Mouse (Mus musculus) neural tube, embryonic 11.5 days (tissue): ENCODE measurements around the gene Zdhhc24. TPM values are rescaled to one million over a fixed set of nuclear protein-coding genes. Genes with fewer than 3 reads are reported as not detected.
"Not testable (repeated sequence)": the region's sequence is repeated elsewhere in the genome, so short reads cannot be mapped to it uniquely, and the experiment has no call there.

Experiments
- ATAC-seq: fragments of 200-750 bp; cut with Nextera tagmentation; 2 replicates; pipeline ENCODE4 v1.8.0; 2017; ENCODE audit warnings: moderate number of reproducible peaks, mild to moderate bottlenecking, moderate TSS enrichment, moderate library complexity; ENCODE audit not compliant: insufficient read depth, low FRiP score, low TSS enrichment
- DNase-seq: peaks from one replicate; pipeline ENCODE4 v3.0.0-alpha.2; 2015; ENCODE audit warnings: low spot score
- H3K27ac ChIP-seq: fragments of 300-500 bp; sonication (generic); 2 replicates; pipeline ENCODE4 v1.5.1; 2014; ENCODE audit warnings: low read depth, mild to moderate bottlenecking, low read length
- H3K27me3 ChIP-seq: fragments of 300-500 bp; sonication (generic); 2 replicates; pipeline ENCODE4 v1.6.1; 2014; ENCODE audit warnings: mild to moderate bottlenecking, low read length, mixed read lengths; ENCODE audit not compliant: control insufficient read depth, insufficient read depth
- H3K36me3 ChIP-seq: fragments of 300-500 bp; sonication (generic); 2 replicates; pipeline ENCODE4 v1.6.1; 2014; ENCODE audit warnings: mild to moderate bottlenecking, low read length, moderate library complexity, mixed read lengths; ENCODE audit not compliant: control insufficient read depth, insufficient read depth
- H3K4me1 ChIP-seq: fragments of 300-500 bp; sonication (generic); 2 replicates; pipeline ENCODE4 v1.6.1; 2014; ENCODE audit warnings: low read length, mixed read lengths; ENCODE audit not compliant: control insufficient read depth, insufficient read depth
- H3K4me2 ChIP-seq: fragments of 300-500 bp; sonication (generic); 2 replicates; pipeline ENCODE4 v1.6.1; 2014; ENCODE audit warnings: low read depth, mild to moderate bottlenecking, moderate library complexity
- H3K4me3 ChIP-seq: fragments of 300-500 bp; sonication (generic); 2 replicates; pipeline ENCODE4 v1.5.1; 2014; ENCODE audit warnings: low read depth, low read length
- H3K9ac ChIP-seq: fragments of 300-500 bp; sonication (generic); 2 replicates; pipeline ENCODE4 v1.6.1; 2014; ENCODE audit warnings: mild to moderate bottlenecking, low read length
- H3K9me3 ChIP-seq: fragments of 300-500 bp; sonication (generic); 2 replicates; pipeline ENCODE4 v1.6.1; 2016; ENCODE audit warnings: low read length; ENCODE audit not compliant: control insufficient read depth
- WGBS: fragments of 180-500 bp; shearing (Covaris S2); extraction: QIAGEN DNeasy Blood & Tissue Kit; methylation state at CpG from one replicate; pipeline ENCODE4 v1.1.7; 2014; 5-methylcytosine and 5-hydroxymethylcytosine counted together
- polyA plus RNA-seq: library from polyadenylated mRNA; unstranded; fragments of >200 nt; fragmentation: Nextera tagmentation; extraction: Ambion mirVana; gene quantifications from 2 replicates; pipeline ENCODE4 v1.2.1, GENCODE M21; 2014

The Zdhhc24 gene
- polyA plus RNA-seq, 1 experiment from 2014 or later = 14.1 TPM

GRCm38 (mm10) chr19:4863048-4863447 is 15.4 kb upstream of the Zdhhc24 start:
- Histone ChIP-seq H3K4me1 (no peaks in the 10 kb centered on the region), H3K4me3 (no peak overlapping the region), H3K27ac (no peak overlapping the region), H3K9me3 (no peaks in the 10 kb centered on the region), H3K27me3 (no peaks in the 10 kb centered on the region), H3K9ac (no peak overlapping the region), H3K4me2 (no peak overlapping the region), H3K36me3 (no peaks in the 10 kb centered on the region)
- no peak for ATAC-seq
- DNase-seq = no peak
- WGBS = 68% methylated on average over 6 of the region's 6 CpGs

GRCm38 (mm10) chr19:4865147-4865546 is 13.3 kb upstream of the Zdhhc24 start:
- Histone ChIP-seq H3K4me3 (no peak overlapping the region), H3K4me2 (no peak overlapping the region)

GRCm38 (mm10) chr19:4874613-4875012 is 3.9 kb upstream of the Zdhhc24 start:
- H3K4me1 ChIP-seq, H3K9ac ChIP-seq, H3K27ac ChIP-seq, H3K4me2 ChIP-seq, DNase-seq, H3K4me3 ChIP-seq, H3K27me3 ChIP-seq, H3K9me3 ChIP-seq, ATAC-seq, H3K36me3 ChIP-seq: not testable (repeated sequence)
- 100% methylated on average over 1 of the region's 1 CpGs for WGBS

More at GRCm38 (mm10) chr19:4865147-4865546, 13.3 kb upstream of the Zdhhc24 start:
- Histone ChIP-seq H3K9me3 (no peaks in the 10 kb centered on the region), H3K36me3 (no peaks in the 10 kb centered on the region), H3K27ac (no peak overlapping the region), H3K9ac (no peak overlapping the region), H3K4me1 (no peaks in the 10 kb centered on the region), H3K27me3 (no peaks in the 10 kb centered on the region)
- ATAC-seq = no peak
- DNase-seq = no peak
- 9% methylated on average over 17 of the region's 17 CpGs for whole genome bisulfite sequencing

DNA sequence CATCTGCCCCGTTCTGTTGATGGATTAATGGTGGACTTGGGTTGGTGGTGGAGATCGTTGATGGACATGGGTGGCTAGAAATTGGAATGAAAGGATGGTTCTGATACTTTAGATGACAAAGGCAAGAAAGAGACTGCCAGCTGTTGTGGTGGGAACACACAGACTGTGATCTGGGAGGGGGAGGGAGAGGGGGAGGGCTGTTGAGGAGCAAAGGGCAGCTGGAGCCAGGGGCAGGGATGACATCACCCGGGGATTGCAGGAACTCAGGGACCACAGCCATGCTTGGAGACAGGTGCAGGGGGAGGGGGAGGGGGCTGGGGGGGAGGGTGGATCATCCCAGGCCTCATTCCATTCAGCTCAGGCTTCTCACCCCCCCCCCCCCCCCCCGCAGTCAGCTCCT is 2.2 kb upstream of the Zdhhc24 start:
- peaks cover 6% of the 10 kb centered on the region; the same call in 1 of the 2 replicates for H3K4me1 ChIP-seq
- WGBS = 84% methylated on average over 2 of the region's 4 CpGs
- H3K27ac ChIP-seq = no peak overlapping the region
- no peak overlapping the region for H3K9ac ChIP-seq
- no peaks in the 10 kb centered on the region for H3K9me3 ChIP-seq
- no peak for DNase-seq
- ATAC-seq = no peak
- no peak overlapping the region for H3K4me2 ChIP-seq
- no peaks in the 10 kb centered on the region for H3K36me3 ChIP-seq
- no peaks in the 10 kb centered on the region for H3K27me3 ChIP-seq
- H3K4me3 ChIP-seq = no peak overlapping the region

- Histone ChIP-seq H3K4me2 (no peak overlapping the region), H3K27me3 (no peaks in the 10 kb centered on the region), H3K4me3 (no peak overlapping the region), H3K9ac (no peak overlapping the region), H3K27ac (no peak overlapping the region), H3K36me3 (no peaks in the 10 kb centered on the region), H3K9me3 (no peaks in the 10 kb centered on the region), H3K4me1 (peaks cover 6% of the 10 kb centered on the region; the same call in 1 of the 2 replicates)
- DNase-seq (no peak), ATAC-seq (no peak)
- WGBS = 65% methylated on average over 3 of the region's 3 CpGs
Observed at GRCm38 (mm10) chr19:4876755-4877154, 1.7 kb upstream of the Zdhhc24 start.

- Histone ChIP-seq H3K9ac (peak within 1 kb of the TSS; percentile 74), H3K36me3 (no peaks in the 10 kb centered on the region), H3K4me3 (peak within 1 kb of the TSS; percentile 77), H3K27ac (0 out of 2 replicates have a peak within 1 kb of the TSS, but pooled peaks have one; percentile 11), H3K4me1 (peaks cover 6% of the 10 kb centered on the region; the same call in 1 of the 2 replicates), H3K9me3 (no peaks in the 10 kb centered on the region), H3K4me2 (peak within 1 kb of the TSS; percentile 71), H3K27me3 (no peaks in the 10 kb centered on the region)
- DNase-seq (no peak), ATAC-seq (0 out of 2 replicates have a peak, but pooled peaks have one; percentile 13)
- WGBS = 6% methylated on average over 17 of the region's 17 CpGs
Observed at GRCm38 (mm10) chr19:4877785-4878184, 683 bp upstream of the Zdhhc24 start, which contains the start of gene Actn3. Gene Actn3, minus strand, starts transcription at chr19:4877909.

- Histone ChIP-seq H3K27me3 (no peaks in the 10 kb centered on the region), H3K4me1 (peaks cover 6% of the 10 kb centered on the region; the same call in 1 of the 2 replicates), H3K9ac (no peak overlapping the region), H3K36me3 (no peaks in the 10 kb centered on the region), H3K4me3 (peak overlapping the region; percentile 77), H3K4me2 (peak overlapping the region; percentile 71), H3K27ac (no peak overlapping the region), H3K9me3 (no peaks in the 10 kb centered on the region)
- no peak for DNase-seq
- WGBS = 67% methylated on average over 10 of the region's 10 CpGs
- ATAC-seq = no peak
Observed at GRCm38 (mm10) chr19:4879324-4879703, 846 bp downstream of the Zdhhc24 start.

GRCm38 (mm10) chr19:4883961-4884360 is 5.5 kb downstream of the Zdhhc24 start:
- 84% methylated on average over 4 of the region's 4 CpGs for WGBS
- ATAC-seq = no peak
- DNase-seq = no peak

DNA sequence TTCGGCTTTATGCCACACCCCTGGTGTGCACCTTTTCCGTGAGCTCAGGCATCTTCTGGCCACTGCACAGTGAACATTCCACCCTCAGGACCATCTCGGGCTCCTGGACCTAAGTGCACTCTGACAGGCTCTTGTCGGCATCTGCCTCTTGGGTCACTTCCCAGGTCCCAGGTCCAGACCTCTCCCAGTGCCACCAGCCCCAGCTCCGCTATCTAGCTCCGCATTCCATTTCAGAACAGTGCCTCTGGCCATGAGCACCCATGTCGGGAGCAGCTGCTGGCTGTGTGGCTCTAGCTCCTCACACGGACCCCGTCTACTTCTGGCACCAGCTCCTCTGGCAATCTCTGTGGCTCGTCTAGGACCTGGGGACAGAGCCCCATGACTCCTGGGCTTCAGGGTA is 11.3 kb downstream of the Zdhhc24 start:
- Histone ChIP-seq H3K9me3 (no peaks in the 10 kb centered on the region), H3K4me2 (no peak overlapping the region), H3K9ac (no peak overlapping the region), H3K36me3 (peaks cover 2% of the 10 kb centered on the region; the same call in 1 of the 2 replicates), H3K27ac (no peak overlapping the region), H3K27me3 (no peaks in the 10 kb centered on the region), H3K4me1 (no peaks in the 10 kb centered on the region), H3K4me3 (no peak overlapping the region)
- ATAC-seq = no peak
- no peak for DNase-seq
- 87% methylated on average over 10 of the region's 10 CpGs for WGBS

More at GRCm38 (mm10) chr19:4883961-4884360, 5.5 kb downstream of the Zdhhc24 start:
- Histone ChIP-seq H3K27ac (no peak overlapping the region), H3K9ac (no peak overlapping the region), H3K4me2 (no peak overlapping the region), H3K27me3 (no peaks in the 10 kb centered on the region), H3K4me3 (no peak overlapping the region), H3K36me3 (no peaks in the 10 kb centered on the region), H3K9me3 (no peaks in the 10 kb centered on the region), H3K4me1 (no peaks in the 10 kb centered on the region)
